Mouse (Mus musculus): Measurements from ENCODE around the gene Islr2.
"Not testable (repeated sequence)": the region's sequence is repeated elsewhere in the genome, so short reads cannot be mapped to it uniquely, and the experiment has no call there.

Gene Islr2

DNA sequence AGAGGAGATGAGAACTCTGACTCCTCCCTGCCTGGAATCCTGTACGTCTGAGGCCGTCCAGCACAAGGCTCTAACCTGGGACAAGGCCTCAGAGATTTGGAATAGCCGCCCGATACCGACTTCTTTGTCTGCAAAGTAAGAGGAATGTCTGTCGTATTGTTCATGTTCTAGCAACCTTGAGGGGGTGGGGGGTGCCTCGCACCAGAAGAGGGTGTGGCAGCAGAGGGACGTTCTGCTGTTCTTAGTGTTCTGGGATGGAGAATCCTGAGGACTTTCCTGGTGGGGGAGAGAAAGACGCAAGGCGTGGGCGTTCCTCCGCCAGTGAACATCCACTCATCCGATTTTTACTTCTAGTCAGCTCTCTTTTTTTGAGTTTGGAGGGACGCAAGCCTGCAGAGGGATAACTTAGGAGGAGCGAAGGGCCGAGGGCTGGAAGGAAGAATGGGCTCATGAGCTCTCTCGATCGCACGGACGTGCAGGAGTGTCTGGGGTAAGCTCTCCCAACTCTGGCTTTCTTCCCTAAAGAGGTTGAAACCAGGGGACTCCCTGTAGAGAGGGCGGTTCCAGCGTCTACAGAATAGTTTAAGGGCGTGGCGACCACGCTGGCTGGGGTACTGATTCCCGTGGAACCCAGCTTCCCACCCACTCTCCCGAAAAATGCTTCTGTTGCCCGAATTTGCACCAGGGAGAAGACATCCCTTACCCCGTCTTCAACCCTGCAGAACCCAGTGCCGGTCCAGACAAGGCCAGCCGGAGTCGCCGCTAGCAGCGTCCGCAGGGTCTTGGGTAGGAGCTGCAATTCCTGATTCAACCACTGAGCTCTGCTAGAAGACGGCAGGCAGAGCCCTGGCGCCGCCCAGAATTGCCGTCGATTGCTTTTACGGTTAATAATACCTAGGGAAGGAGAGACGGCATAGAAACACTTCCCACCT, at the start of gene Islr2, which contains the start of gene Islr:
TSS of gene Islr2 (minus strand) at position 804 of the 932 bp plus-strand sequence.
TSS of gene Islr (minus strand) at position 791 of the 932 bp plus-strand sequence.
- DNase-seq, result peak; percentile 88 to 89

- DNase-seq, result not testable (repeated sequence)
Measured at GRCm38 (mm10) chr9:58253805-58254122, 49.6 kb upstream of the Islr2 start.

- peak; percentile 95 to 96 for DNase-seq
Measured at GRCm38 (mm10) chr9:58253033-58253804, 49.1 kb upstream of the Islr2 start, which contains the start of gene Stoml1. Stoml1 (plus strand) TSS chr9:58253164.

GRCm38 (mm10) chr9:58250730-58251129, 46.6 kb upstream of the Islr2 start:
- not testable (repeated sequence) for DNase-seq

DNA sequence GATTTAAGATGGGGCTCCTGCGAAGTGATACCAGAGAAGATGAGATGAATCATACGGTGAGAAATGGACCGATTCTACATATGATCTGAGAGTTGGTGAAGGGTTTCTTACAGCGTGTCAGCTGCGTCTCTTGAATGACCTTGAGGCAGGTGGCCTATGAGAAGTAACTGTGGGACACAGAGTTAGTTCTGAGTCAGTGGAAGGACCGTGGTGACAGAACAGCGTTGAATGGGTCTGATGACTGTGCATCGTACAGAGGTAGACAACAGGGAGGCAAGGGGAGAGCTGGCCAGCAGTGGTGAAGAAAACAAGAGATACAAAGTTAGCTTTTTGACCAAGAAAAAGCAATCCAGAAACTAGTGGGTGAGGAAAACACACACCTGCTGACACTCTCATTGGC, 46.2 kb upstream of the Islr2 start:
- DNase-seq, result no peak

GRCm38 (mm10) chr9:58249592-58250192, 45.6 kb upstream of the Islr2 start, which contains the start of gene Pml:
Pml (minus strand) TSS chr9:58249786.
- DNase-seq, result peak; percentile 69 to 72

DNA sequence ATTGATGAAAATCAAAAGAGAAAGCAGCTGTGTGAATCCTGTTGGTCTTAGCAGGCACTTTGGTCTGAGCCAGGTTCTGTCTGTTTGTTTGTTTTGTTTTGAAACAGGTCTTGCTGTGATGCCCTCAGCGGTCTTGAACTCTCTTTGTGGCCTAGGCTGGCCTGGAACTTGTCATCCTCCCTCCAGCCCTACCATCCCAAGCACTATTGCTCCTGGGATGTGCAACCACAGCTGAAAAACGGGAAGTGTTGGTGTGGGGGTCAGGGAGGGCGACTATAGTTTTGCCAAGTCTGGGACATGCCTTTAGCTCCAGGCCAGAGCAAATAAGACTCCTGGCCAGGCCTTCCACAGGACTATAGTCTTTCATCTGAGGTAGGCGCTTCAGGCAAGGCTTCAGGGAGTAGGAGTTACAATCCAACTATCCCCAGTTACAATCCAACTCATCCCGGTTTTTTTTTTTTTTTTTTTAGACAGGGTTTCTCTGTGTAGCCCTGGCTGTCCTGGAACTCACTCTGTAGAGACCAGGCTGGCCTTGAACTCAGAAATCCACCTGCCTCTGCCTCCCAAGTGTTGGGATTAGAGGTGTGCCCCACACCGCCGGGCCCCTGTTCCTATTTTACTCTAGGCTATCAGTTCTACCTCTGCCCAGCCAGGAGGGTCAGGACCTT, 44.8 kb upstream of the Islr2 start:
- no peak for DNase-seq

DNA sequence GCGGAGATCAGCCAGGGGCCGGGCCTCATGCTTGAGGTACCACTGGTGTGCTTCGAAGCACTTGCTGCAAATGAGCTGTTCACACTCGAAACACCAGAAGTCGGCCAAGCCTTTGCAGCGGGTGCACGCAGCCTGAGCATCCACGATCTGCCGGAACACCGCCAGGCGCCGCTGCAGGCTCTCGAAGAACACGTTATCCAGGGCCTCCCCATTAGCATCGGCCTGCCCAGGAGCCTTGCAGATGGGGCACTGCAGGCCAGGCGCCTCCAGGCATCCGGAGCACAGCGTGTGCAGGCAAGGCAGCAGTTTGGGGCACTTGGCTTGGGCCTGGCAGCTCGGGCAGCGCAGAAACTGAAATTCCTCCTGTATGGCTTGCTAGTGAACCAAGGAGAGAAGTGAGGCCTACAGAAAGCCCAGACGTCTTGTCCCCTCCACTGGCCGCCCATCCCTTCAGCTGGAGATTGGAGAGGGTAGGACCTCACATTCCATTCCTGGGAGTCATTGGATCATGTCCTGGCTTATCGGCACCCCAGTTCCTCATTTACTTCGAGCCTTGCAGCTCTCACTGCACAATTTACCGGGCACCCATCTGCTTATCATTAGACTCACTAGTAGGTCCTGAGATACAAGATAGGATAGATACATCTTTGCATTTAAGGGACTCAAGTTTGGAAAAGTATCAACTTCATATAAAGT, 43.1 kb upstream of the Islr2 start:
- peak; percentile 90 to 92 for DNase-seq

- no peak for DNase-seq
Measured at GRCm38 (mm10) chr9:58246083-58246591, 42.0 kb upstream of the Islr2 start.

DNA sequence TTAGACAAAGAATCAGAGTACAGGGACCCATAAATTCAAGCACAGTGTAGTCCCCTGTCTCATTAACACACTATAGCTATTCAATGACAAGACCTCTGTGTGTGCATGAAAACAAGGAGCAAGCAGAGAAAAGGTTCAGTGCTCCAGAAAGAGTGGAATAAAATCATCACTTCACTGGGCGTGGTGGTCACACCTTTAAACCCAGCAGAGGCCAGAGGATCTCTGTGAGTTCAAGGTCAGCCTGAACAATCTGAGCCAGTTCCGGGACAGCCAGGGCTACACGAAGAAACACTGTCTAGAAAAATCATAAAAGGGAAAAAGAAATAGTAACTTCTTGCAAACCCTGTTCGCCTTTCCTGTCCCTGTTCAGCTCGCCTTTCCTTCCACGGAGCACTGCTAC, 39.6 kb upstream of the Islr2 start:
- no peak for DNase-seq

GRCm38 (mm10) chr9:58242696-58243095, 38.6 kb upstream of the Islr2 start:
- DNase-seq, result no peak

DNA sequence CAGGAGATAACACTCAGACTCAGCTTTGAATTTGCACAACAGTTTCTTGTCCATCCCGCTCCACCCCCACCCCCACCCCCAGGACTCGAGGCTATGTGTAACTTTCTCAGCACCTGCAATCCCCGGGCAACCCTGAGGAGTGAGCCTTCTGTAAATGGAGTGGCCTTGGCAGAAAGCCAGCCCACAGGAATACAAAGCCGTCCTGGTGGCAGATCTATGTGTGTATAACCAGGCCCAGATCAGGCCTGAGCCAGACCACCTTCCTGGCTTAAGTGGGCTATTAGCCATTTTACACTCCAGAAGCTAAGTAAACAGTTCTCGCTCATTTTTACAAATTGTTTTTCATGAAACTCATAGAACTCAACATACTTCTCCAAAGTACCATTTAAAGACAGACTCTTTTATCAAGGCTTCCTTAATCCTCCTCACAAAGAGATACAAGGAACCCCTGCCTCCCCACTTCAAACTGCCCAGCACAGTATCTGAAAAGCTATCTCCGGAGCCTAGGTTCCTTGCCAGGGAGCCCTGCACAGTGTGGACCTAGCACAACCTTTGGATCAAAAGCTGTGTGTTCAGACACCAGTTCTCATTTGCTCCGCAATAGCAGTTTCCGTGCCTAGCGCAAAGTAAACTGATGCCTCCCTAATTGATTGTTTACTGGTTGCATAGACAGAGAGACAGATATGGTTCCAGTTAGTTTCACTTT, 37.8 kb upstream of the Islr2 start:
- DNase-seq, result peak; percentile 65

DNA sequence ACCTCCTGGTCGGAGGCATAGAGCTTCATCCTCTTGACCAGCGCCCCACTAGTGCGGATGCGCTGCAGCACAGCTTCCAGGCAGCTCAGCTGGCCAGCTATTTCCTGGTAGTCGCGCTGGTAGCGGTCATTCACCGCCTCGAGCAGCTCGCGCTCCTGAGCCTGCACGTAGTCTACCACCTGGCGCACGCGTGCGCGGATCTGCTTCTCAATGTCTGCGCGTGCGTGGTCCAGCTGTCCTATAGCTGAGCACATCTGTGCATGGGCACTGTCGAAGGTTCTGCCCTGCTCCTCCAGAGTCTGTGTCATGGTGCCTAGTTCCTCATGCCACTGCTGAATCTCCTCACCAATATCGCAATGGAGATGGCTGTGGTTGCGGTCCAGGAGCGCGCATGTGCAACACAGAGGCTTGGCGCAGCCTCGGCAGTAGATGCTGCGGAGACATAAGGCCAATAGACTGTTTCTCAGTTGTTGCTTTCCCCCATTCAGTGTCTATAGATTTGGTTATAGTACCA, 30.4 kb upstream of the Islr2 start:
- DNase-seq, result no peak

DNA sequence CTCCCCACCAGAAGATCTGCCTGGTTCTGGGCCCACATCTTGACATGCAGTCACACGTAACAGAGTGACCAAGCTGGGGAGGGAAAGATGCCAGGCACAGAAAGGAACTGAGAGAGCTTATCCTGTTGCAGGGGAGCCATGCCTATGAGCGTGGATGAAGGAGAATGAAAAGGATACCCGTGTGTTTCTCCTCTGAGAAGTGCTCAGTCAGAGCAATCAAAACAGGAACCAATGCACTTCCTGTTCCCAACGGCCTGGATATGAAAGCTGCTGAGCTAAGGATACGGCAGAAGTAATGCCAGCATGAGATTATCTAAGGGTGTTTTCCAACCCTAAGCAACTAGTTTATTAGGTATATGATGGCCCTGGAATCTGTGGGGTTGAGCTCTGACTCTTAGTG, 28.3 kb upstream of the Islr2 start:
- no peak for DNase-seq

DNA sequence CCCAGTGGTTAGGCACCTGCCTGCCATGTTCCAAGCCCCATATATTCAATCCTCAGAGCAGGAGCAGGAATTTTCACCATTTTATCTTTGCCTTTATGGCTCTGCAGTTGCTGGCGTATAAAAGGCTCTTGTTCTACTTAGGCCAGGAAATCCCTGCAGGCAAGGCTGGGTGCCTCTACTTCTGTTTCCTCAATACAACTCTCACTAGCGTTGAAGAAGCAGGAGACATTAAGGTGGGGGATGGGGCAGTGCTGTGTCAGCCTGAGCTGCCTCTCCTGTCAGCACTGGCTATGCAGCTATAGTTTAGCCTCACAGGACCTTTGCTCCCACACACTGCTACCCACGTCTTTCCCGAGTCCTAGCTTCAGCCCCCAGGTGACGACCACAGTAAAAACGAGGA, 27.6 kb upstream of the Islr2 start:
- DNase-seq, result no peak

- no peak for DNase-seq
Measured at GRCm38 (mm10) chr9:58228777-58229466, 24.8 kb upstream of the Islr2 start.

- DNase-seq, result peak; percentile 67 to 70
Measured at GRCm38 (mm10) chr9:58225915-58226913, 22.1 kb upstream of the Islr2 start.

GRCm38 (mm10) chr9:58224356-58224755, 20.2 kb upstream of the Islr2 start:
- no peak for DNase-seq

All from cerebellum, postnatal 10 days (tissue).